Mouse (Mus musculus): Measurements from ENCODE around the gene Maged2.
A peak's percentile ranks its signal among the peaks of the same experiment; 100 is the strongest.
"Not testable (repeated sequence)": the region's sequence is repeated elsewhere in the genome, so short reads cannot be mapped to it uniquely, and the experiment has no call there.

Maged2 gene

GRCm38 (mm10) chrX:150814139-150814469 is at the start of gene Maged2:
Gene Maged2 (minus strand): TSS chrX:150814345.
- DNase-seq (ENCODE audit: low spot score in 2 of 2): no peak

DNA sequence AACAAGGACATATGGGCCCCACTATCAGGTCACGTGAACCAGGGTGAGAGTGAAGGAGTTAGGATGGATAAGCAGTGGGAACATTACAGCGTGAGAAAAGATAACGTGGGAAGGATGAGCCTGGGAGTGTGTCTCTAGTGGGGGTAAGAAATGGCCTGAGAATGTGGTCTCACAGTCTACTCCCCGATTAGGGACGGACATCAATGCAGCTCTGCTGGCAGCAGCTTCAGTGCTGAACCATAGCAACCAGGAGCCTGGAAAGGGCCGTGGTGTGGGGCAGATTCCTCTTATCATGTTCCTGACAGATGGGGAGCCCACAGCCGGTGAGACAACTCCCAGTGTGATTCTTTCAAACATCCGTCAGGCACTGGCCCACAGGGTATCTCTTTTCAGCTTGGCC is 34.1 kb upstream of the Maged2 start:
- DNase-seq (ENCODE audit: low spot score in 2 of 2): no peak

DNA sequence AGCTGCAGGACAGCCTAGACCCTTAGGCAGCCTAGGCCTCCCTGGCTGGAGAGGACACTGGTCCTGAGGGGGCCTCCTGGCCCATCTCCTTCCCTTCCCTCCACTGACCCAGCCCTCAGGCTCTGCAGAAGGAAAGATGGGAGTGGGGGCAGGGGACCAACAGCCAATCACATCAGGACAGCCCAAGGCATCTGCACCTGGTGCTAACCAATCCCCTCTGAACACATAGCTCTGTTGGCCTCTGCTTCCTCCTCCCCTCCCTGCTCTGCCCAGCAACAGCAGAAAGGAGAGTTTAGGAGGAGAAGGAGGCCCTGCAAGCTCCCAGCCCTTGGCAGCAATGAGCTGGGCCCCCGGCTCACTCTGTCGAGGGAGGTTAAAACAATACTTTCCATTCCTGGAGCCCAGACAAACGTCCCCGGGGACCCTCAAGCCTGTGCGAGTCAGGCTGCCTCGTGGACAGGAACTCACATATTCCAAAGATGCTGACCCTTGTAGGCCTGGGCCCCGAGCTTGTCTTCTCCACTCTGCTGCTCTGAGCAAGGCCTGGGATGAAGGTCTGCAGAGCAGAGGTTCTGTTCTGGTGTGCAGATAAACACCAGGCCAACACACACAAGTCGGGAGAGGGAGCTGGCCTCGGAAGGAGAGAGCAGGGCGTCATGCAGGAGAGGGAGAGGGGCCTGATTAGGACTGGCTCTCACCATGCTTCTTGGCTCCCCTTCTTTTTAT is 31.5 kb upstream of the Maged2 start:
- not testable (repeated sequence) for DNase-seq (ENCODE audit: low spot score in 2 of 2)

DNA sequence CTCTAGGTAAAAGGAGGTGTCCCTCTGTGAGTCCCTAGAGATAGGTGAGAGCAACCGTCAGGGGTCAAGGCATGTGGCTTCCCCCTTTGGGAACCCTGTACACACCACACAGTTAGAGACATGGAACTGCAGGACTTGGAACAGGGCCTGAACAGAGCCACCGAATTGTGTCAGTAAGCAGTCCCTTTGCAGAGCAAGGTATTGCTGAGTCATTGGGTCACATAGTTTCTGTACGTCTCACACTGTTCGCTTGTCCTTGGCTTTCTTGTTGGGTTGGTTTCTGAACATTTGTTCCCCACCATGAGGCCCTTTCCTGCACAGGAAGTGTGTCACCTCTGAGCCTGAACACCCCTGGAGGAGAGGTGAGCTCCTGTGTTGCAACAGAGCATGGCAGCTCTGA is 29.1 kb upstream of the Maged2 start:
- DNase-seq (ENCODE audit: low spot score in 2 of 2): not testable (repeated sequence)

GRCm38 (mm10) chrX:150830297-150830696 is 16.2 kb upstream of the Maged2 start:
- no peak for DNase-seq (ENCODE audit: low spot score in 2 of 2)

DNA sequence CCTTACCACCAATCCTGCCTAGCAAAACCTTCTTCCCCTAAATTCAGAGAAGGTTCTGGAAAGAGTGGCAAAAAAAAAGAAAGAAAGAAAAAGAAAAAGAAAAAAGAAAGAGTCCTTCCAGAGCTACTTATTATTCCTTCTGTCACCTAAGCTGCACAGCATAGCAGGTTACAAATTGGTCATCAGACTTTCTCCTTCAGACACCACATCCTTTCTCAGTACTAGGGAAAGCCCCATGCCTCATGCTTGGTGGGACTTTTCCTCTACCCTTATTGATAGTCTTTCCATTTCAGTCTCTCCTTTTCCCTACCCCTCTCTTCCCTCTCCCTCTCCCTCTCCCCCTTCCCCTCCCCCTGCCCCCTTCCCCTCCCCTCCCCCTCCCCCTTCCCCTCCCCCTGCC is 3.1 kb upstream of the Maged2 start:
- no peak for DNase-seq (ENCODE audit: low spot score in 2 of 2)

DNA sequence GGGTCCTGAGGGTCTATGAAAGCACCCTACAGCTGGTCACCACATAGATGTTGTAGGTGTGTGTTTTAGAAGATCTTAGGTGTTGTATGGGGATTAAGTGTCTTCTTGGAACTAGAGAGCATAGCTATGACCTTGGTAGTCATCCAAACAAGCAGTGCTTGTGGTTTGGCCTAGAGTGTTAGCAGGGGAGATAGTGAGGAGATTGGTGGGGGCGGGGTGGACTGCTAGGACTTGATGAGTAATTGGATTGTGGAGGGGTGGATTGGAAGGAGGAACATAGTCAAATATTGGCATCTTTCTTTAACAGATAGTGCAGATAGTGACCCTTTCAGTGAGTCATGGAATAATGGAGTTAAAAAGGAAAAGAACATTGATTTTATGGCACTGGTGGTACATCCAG is 1.5 kb upstream of the Maged2 start:
- no peak for DNase-seq (ENCODE audit: low spot score in 2 of 2)

GRCm38 (mm10) chrX:150813464-150814138 is 544 bp downstream of the Maged2 start:
- DNase-seq (ENCODE audit: low spot score in 2 of 2): peak in 1 of 2 experiments; percentile 42

GRCm38 (mm10) chrX:150812787-150813298 is 1.3 kb downstream of the Maged2 start:
- DNase-seq (ENCODE audit: low spot score in 2 of 2): peak; percentile 85 to 89

DNA sequence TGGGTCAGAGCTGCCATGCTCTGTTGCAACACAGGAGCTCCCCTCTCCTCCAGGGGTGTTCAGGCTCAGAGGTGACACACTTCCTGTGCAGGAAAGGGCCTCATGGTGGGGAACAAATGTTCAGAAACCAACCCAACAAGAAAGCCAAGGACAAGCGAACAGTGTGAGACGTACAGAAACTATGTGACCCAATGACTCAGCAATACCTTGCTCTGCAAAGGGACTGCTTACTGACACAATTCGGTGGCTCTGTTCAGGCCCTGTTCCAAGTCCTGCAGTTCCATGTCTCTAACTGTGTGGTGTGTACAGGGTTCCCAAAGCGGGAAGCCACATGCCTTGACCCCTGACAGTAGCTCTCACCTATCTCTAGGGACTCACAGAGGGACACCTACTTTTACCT is 13.2 kb downstream of the Maged2 start:
- not testable (repeated sequence) for DNase-seq (ENCODE audit: low spot score in 2 of 2)

DNA sequence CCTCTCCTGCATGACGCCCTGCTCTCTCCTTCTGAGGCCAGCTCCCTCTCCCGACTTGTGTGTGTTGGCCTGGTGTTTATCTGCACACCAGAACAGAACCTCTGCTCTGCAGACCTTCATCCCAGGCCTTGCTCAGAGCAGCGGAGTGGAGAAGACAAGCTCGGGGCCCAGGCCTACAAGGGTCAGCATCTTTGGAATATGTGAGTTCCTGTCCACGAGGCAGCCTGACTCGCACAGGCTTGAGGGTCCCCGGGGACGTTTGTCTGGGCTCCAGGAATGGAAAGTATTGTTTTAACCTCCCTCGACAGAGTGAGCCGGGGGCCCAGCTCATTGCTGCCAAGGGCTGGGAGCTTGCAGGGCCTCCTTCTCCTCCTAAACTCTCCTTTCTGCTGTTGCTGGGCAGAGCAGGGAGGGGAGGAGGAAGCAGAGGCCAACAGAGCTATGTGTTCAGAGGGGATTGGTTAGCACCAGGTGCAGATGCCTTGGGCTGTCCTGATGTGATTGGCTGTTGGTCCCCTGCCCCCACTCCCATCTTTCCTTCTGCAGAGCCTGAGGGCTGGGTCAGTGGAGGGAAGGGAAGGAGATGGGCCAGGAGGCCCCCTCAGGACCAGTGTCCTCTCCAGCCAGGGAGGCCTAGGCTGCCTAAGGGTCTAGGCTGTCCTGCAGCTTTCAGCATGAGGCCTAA is 15.5 kb downstream of the Maged2 start:
- not testable (repeated sequence) for DNase-seq (ENCODE audit: low spot score in 2 of 2)
